Mouse (Mus musculus): ENCODE measurements around the gene Urb2. TPM values are rescaled to one million over a fixed set of nuclear protein-coding genes. Genes with fewer than 3 reads are reported as not detected.

Urb2 gene
- total and polyA plus RNA-seq, 3 experiments = 26.4 to 33.9 (median 27.9) TPM

DNA sequence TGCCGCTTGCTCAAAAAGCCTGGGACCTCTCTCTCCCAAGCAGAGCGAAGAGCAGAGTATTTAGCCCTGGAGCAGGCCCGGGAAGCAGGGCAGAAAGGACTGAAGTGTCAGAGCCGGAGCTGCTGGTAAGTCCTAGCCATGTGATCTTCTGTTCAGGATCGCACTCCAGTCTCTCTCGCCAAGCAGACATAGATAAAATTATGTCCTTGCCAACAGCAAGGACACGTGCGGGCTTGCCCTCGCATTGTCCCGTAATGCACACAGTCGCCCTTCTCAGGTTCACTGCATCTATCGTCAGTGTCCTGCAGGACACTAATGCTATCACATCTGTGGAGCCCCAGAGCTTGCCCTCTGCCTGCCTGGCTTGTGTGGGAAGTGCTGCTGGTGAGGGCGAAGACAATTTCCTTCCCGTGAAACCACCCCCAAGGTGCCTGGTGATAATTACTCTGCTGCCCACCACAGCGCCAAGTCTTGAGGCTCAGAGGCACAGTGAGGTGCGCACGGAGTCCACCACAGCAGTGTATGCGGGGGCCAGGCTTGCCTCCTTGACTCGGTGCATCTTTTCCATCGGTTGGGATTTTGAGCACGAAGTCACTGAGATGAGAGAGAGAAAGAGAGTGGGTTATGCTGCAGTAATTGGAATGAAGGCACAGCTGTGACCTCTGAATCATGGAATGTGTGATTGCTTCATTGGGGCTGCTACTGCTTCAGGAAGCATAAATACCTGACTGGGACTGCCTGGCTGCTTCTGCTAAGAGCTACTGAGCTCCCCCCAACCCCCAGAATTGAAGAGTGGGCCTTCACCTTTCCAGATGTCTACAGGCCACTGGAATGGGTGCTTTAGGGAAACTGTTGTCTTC lies 59.4 kb downstream of the Urb2 start:
- in situ Hi-C loops (cut with MboI; ENCODE audit: low pct_ligation_motif_present, low pct_unique_long_range_greater_than_20kb, low sequenced_read_pairs) = loop anchor here (10.0 kb wide), 1 partner anchor 204 kb away; no protein-coding TSS in a partner anchor
- peaks cover 16 to 47% of the 10 kb centered on the region in 2 experiments for H3K4me1 ChIP-seq (ENCODE audit: control insufficient read depth in 1 of 2, insufficient read depth in 2 of 2)
- TF ChIP-seq MAFK (IDR thresholded peaks at IDR 0.05; ENCODE audit: insufficient replicate concordance, low read length) = no peak
- no peak for TF ChIP-seq NELFE (IDR thresholded peaks at IDR 0.05; ENCODE audit: low read depth, low read length)
- no peak for TF ChIP-seq BHLHE40 (IDR thresholded peaks at IDR 0.05; ENCODE audit: low read depth, low read length)
- TF ChIP-seq RAD21 (IDR thresholded peaks at IDR 0.05; ENCODE audit: low read depth, low read length) = no peak
- TF ChIP-seq TBP (conservative IDR thresholded peaks at IDR 0.05; ENCODE audit: low read depth, low read length) = no peak
- TF ChIP-seq ETS1 (conservative IDR thresholded peaks at IDR 0.05; ENCODE audit: low read depth, low read length) = no peak
- TF ChIP-seq USF1 (IDR thresholded peaks at IDR 0.05; ENCODE audit: low read depth, low read length) = no peak
- TF ChIP-seq NRF1 (IDR thresholded peaks at IDR 0.05; ENCODE audit: low read depth, low read length) = no peak
- TF ChIP-seq GABPA (IDR thresholded peaks at IDR 0.05; ENCODE audit: insufficient replicate concordance, low read depth, low read length) = no peak
- no peak for TF ChIP-seq MXI1 (IDR thresholded peaks at IDR 0.05; ENCODE audit: low read depth, low read length)
- TF ChIP-seq USF2 (conservative IDR thresholded peaks at IDR 0.05; ENCODE audit: low read depth, low read length) = no peak
- no peak for TF ChIP-seq POLR2AphosphoS2 (IDR thresholded peaks at IDR 0.05; ENCODE audit: low read depth, low read length)
- no peak for TF ChIP-seq TCF12 (IDR thresholded peaks at IDR 0.05; ENCODE audit: low read depth, low read length)
- TF ChIP-seq CHD2 (IDR thresholded peaks at IDR 0.05; ENCODE audit: low read length) = no peak
- dilution Hi-C loops (cut with MboI; ENCODE audit: extremely low pct_ligation_motif_present, extremely low pct_unique_long_range_greater_than_20kb, low sequenced_read_pairs) = no loop called here
- no peak overlapping the region for H3K4me2 ChIP-seq (ENCODE audit: insufficient read depth, low read depth, poor library complexity, severe bottlenecking)
- no peaks in the 10 kb centered on the region for H3K36me3 ChIP-seq (replicated peaks in 1 of 2; ENCODE audit: control insufficient read depth in 1 of 2, insufficient read depth in 1 of 2, low read length in 1 of 2)
- no peaks in the 10 kb centered on the region for H3K27me3 ChIP-seq (replicated peaks)
- H3K79me2 ChIP-seq (replicated peaks; ENCODE audit: control insufficient read depth, extremely low read depth, insufficient read depth, poor library complexity, severe bottlenecking) = no peaks in the 10 kb centered on the region
- H3K9me3 ChIP-seq (replicated peaks; ENCODE audit: low read length) = peaks cover 5% of the 10 kb centered on the region
- no peak for DNase-seq (ENCODE audit: extremely low read depth)
- H3K27ac ChIP-seq (ENCODE audit: insufficient read depth, low read depth) = no peak overlapping the region
- H3K4me3 ChIP-seq (replicated peaks in 1 of 3; ENCODE audit: low read depth in 2 of 3, low read length in 2 of 3, poor library complexity in 1 of 3) = no peak overlapping the region
- no peak overlapping the region for H3K9ac ChIP-seq (ENCODE audit: insufficient read depth, low read depth)

DNA sequence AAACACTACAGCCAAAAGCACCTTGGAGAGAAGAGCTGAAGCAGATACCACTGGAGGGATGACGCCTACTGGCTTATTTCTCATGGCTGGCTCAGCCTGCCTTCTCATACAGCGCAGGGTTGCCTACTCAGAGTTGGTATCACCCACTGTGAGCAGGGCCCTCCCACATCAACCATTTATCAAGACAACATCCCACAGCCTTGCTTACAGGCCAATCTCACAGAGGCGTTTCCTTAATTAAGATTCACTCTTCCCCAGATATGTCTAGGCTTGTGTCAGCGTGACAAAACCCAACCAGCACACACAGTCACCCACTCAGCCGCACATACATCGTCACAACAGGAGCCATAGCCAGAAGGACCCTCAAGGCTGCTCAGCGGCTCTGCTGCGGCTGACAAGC lies 61.3 kb downstream of the Urb2 start:
- TF ChIP-seq CTCF (conservative IDR thresholded peaks at IDR 0.05 in 1 of 2, IDR thresholded peaks at IDR 0.05 in 1 of 2; ENCODE audit: low read depth in 2 of 2, low read length in 2 of 2) (no peak), BHLHE40 (IDR thresholded peaks at IDR 0.05; ENCODE audit: low read depth, low read length) (no peak), PAX5 (IDR thresholded peaks at IDR 0.05; ENCODE audit: low read length) (no peak), HCFC1 (IDR thresholded peaks at IDR 0.05; ENCODE audit: low read depth, low read length) (no peak), POLR2AphosphoS2 (IDR thresholded peaks at IDR 0.05; ENCODE audit: low read depth, low read length) (no peak), UBTF (IDR thresholded peaks at IDR 0.05; ENCODE audit: low read depth, low read length) (no peak), MAFK (IDR thresholded peaks at IDR 0.05; ENCODE audit: insufficient replicate concordance, low read length) (no peak), JUND (conservative IDR thresholded peaks at IDR 0.05; ENCODE audit: low read depth, low read length) (no peak), TCF12 (IDR thresholded peaks at IDR 0.05; ENCODE audit: low read depth, low read length) (no peak), NRF1 (IDR thresholded peaks at IDR 0.05; ENCODE audit: low read depth, low read length) (no peak), IRF4 (IDR thresholded peaks at IDR 0.05; ENCODE audit: low read depth, low read length) (no peak), ELF1 (IDR thresholded peaks at IDR 0.05; ENCODE audit: low read depth, low read length) (no peak), MXI1 (IDR thresholded peaks at IDR 0.05; ENCODE audit: low read depth, low read length) (no peak)
- DNase-seq (ENCODE audit: extremely low read depth) = no peak
- no peak overlapping the region for H3K4me3 ChIP-seq (replicated peaks in 1 of 3; ENCODE audit: low read depth in 2 of 3, low read length in 2 of 3, poor library complexity in 1 of 3)
- H3K9me3 ChIP-seq (replicated peaks; ENCODE audit: low read length) = peaks cover 5% of the 10 kb centered on the region
- no peaks in the 10 kb centered on the region for H3K27me3 ChIP-seq (replicated peaks)
- H3K36me3 ChIP-seq (replicated peaks in 1 of 2; ENCODE audit: control insufficient read depth in 1 of 2, insufficient read depth in 1 of 2, low read length in 1 of 2) = no peaks in the 10 kb centered on the region
- dilution Hi-C loops (cut with MboI; ENCODE audit: extremely low pct_ligation_motif_present, extremely low pct_unique_long_range_greater_than_20kb, low sequenced_read_pairs) (no loop called here), in situ Hi-C loops (cut with MboI; ENCODE audit: low pct_ligation_motif_present, low pct_unique_long_range_greater_than_20kb, low sequenced_read_pairs) (loop anchor here (10.0 kb wide), 1 partner anchor 202 kb away; no protein-coding TSS in a partner anchor)
- peaks cover 29 to 65% of the 10 kb centered on the region in 2 experiments for H3K4me1 ChIP-seq (ENCODE audit: control insufficient read depth in 1 of 2, insufficient read depth in 2 of 2)
- no peak overlapping the region for H3K9ac ChIP-seq (ENCODE audit: insufficient read depth, low read depth)
- no peak overlapping the region for H3K27ac ChIP-seq (ENCODE audit: insufficient read depth, low read depth)
- no peak overlapping the region for H3K4me2 ChIP-seq (ENCODE audit: insufficient read depth, low read depth, poor library complexity, severe bottlenecking)
- H3K79me2 ChIP-seq (replicated peaks; ENCODE audit: control insufficient read depth, extremely low read depth, insufficient read depth, poor library complexity, severe bottlenecking) = no peaks in the 10 kb centered on the region
